10 mouse cellular contexts compared by ENCODE assay signal in genomic region chr14:73239857-73240256, GRCm38 (mm10). TPM values are rescaled to one million over a fixed set of nuclear protein-coding genes. Genes with fewer than 3 reads are reported as not detected.
A peak's percentile ranks its signal among the peaks of the same experiment; 100 is the strongest.
DNase-seq lines count a peak whose midpoint lies in the region; ATAC-seq and TF ChIP-seq lines count a peak whose summit lies in the region.
"Had no signal": no experiment of that assay in that cellular context is flagged by ENCODE, and none has a peak within 500 bp of the region (broad histone marks: within the 10 kb centered on the region; RNA-seq: fewer than 3 reads in every experiment).

No protein-coding gene starts in this region.

- no peaks in the 10 kb centered on the region for H3K36me3 ChIP-seq in forebrain, embryonic 14.5 days (ENCODE audit: control insufficient read depth, insufficient read depth, low read length)
- no peaks in the 10 kb centered on the region for H3K36me3 ChIP-seq in forebrain, embryonic 11.5 days (ENCODE audit: control insufficient read depth, insufficient read depth, low read length)
- 0 out of 2 replicates have a peak, but pooled peaks cover 8% of the 10 kb centered on the region for H3K36me3 ChIP-seq in kidney, postnatal 0 days (ENCODE audit: insufficient read depth, low read length)
- peaks cover 11% of the 10 kb centered on the region; the same call in 1 of the 2 replicates for H3K36me3 ChIP-seq in kidney, embryonic 15.5 days
- no peaks in the 10 kb centered on the region for H3K36me3 ChIP-seq in stomach, embryonic 14.5 days (ENCODE audit: control insufficient read depth, insufficient read depth, low read length)
- no peaks in the 10 kb centered on the region for H3K36me3 ChIP-seq in stomach, postnatal 0 days (ENCODE audit: control insufficient read depth, insufficient read depth, low read length)
- peaks cover 4% of the 10 kb centered on the region for H3K36me3 ChIP-seq in myocyte (ENCODE audit: control insufficient read depth, insufficient read depth)

- peak overlapping the region; percentile 48; the same call in 1 of the 2 replicates for H3K4me3 ChIP-seq in forebrain, embryonic 14.5 days (ENCODE audit: low read depth, low read length)
- no peak overlapping the region for H3K4me3 ChIP-seq in forebrain, embryonic 11.5 days (ENCODE audit: low read depth, low read length)
- peak overlapping the region; percentile 59; the same call in 1 of the 2 replicates for H3K4me3 ChIP-seq in kidney, postnatal 0 days (replicated peaks; ENCODE audit: low read depth, low read length)
- H3K4me3 ChIP-seq in kidney, embryonic 15.5 days (replicated peaks), result no peak overlapping the region
- peak overlapping the region; percentile 60; the same call in 1 of the 2 replicates for H3K4me3 ChIP-seq in stomach, embryonic 14.5 days (ENCODE audit: low read depth, low read length)
- H3K4me3 ChIP-seq in stomach, postnatal 0 days (ENCODE audit: low read depth, low read length), result no peak overlapping the region
- H3K4me3 ChIP-seq in myocyte, result peak overlapping the region; percentile 72

- H3K9ac ChIP-seq in forebrain, embryonic 14.5 days (ENCODE audit: low read length), result no peak overlapping the region
- H3K9ac ChIP-seq in forebrain, embryonic 11.5 days (ENCODE audit: low read length), result no peak overlapping the region
- H3K9ac ChIP-seq in kidney, postnatal 0 days (ENCODE audit: low read depth, low read length), result no peak overlapping the region
- H3K9ac ChIP-seq in kidney, embryonic 15.5 days, result no peak overlapping the region
- no peak overlapping the region for H3K9ac ChIP-seq in stomach, embryonic 14.5 days (replicated peaks; ENCODE audit: low read depth, low read length)
- H3K9ac ChIP-seq in stomach, postnatal 0 days (ENCODE audit: low read length), result no peak overlapping the region

- H3K27me3 ChIP-seq in forebrain, embryonic 14.5 days (replicated peaks; ENCODE audit: control insufficient read depth, insufficient read depth, low read length), result no peaks in the 10 kb centered on the region
- H3K27me3 ChIP-seq in forebrain, embryonic 11.5 days (ENCODE audit: control insufficient read depth, insufficient read depth, low read length), result no peaks in the 10 kb centered on the region
- H3K27me3 ChIP-seq in kidney, postnatal 0 days (ENCODE audit: insufficient read depth, low read length), result no peaks in the 10 kb centered on the region
- H3K27me3 ChIP-seq in kidney, embryonic 15.5 days, result no peaks in the 10 kb centered on the region
- H3K27me3 ChIP-seq in stomach, embryonic 14.5 days (ENCODE audit: control insufficient read depth, insufficient read depth, low read length), result no peaks in the 10 kb centered on the region
- no peaks in the 10 kb centered on the region for H3K27me3 ChIP-seq in stomach, postnatal 0 days (ENCODE audit: control insufficient read depth, insufficient read depth, low read length)
- H3K27me3 ChIP-seq in myocyte (ENCODE audit: control insufficient read depth, insufficient read depth, insufficient read length), result no peaks in the 10 kb centered on the region

- H3K79me2 ChIP-seq in myocyte (ENCODE audit: control insufficient read depth, insufficient read depth), result peaks cover 26% of the 10 kb centered on the region

- TF ChIP-seq EP300 in stomach, postnatal 0 days (optimal IDR thresholded peaks at IDR 0.05), result no peak

- DNase-seq in forebrain, embryonic 14.5 days (ENCODE audit: low spot score), result no peak
- no peak for DNase-seq in forebrain, embryonic 11.5 days (ENCODE audit: low spot score)
- DNase-seq in kidney, postnatal 0 days (ENCODE audit: low spot score), result peak; percentile 53
- DNase-seq in stomach, postnatal 0 days (ENCODE audit: low spot score), result no peak
- no peak for DNase-seq in urinary bladder, adult 2 months (ENCODE audit: low spot score)
- DNase-seq: cerebellum, postnatal 14 days; lung, postnatal 10 days had no signal

- no peak overlapping the region for H3K27ac ChIP-seq in forebrain, embryonic 14.5 days (ENCODE audit: low read depth, low read length)
- H3K27ac ChIP-seq in forebrain, embryonic 11.5 days (ENCODE audit: low read depth, low read length), result no peak overlapping the region
- H3K27ac ChIP-seq in kidney, postnatal 0 days, result no peak overlapping the region
- H3K27ac ChIP-seq in kidney, embryonic 15.5 days, result no peak overlapping the region
- H3K27ac ChIP-seq in stomach, embryonic 14.5 days (ENCODE audit: low read length), result no peak overlapping the region
- no peak overlapping the region for H3K27ac ChIP-seq in stomach, postnatal 0 days (replicated peaks)

- no peak for TF ChIP-seq CTCF in kidney, postnatal 0 days (IDR thresholded peaks at IDR 0.05; ENCODE audit: low read depth)
- no peak for TF ChIP-seq CTCF in stomach, postnatal 0 days (IDR thresholded peaks at IDR 0.05; ENCODE audit: low read depth)

- ATAC-seq in forebrain, embryonic 14.5 days, result no peak
- ATAC-seq in forebrain, embryonic 11.5 days (replicated peaks; ENCODE audit: low FRiP score), result no peak
- ATAC-seq in kidney, postnatal 0 days (replicated peaks; ENCODE audit: low FRiP score, low read depth), result no peak
- no peak for ATAC-seq in kidney, embryonic 15.5 days (replicated peaks; ENCODE audit: low FRiP score)
- no peak for ATAC-seq in stomach, embryonic 14.5 days (ENCODE audit: insufficient number of reproducible peaks, insufficient read depth, low FRiP score, low read depth)
- no peak for ATAC-seq in stomach, postnatal 0 days (ENCODE audit: low FRiP score, low TSS enrichment)

- H3K4me1 ChIP-seq in forebrain, embryonic 14.5 days (ENCODE audit: control insufficient read depth, insufficient read depth, low read length), result no peaks in the 10 kb centered on the region
- H3K4me1 ChIP-seq in forebrain, embryonic 11.5 days (replicated peaks; ENCODE audit: control insufficient read depth, insufficient read depth, low read length), result no peaks in the 10 kb centered on the region
- H3K4me1 ChIP-seq in kidney, postnatal 0 days (replicated peaks; ENCODE audit: insufficient read depth, low read length), result 0 out of 2 replicates have a peak, but pooled peaks cover under 1% of the 10 kb centered on the region
- peaks cover 8% of the 10 kb centered on the region; the same call in 1 of the 2 replicates for H3K4me1 ChIP-seq in kidney, embryonic 15.5 days
- H3K4me1 ChIP-seq in stomach, embryonic 14.5 days (ENCODE audit: control insufficient read depth, insufficient read depth, low read length), result peaks cover 1% of the 10 kb centered on the region; the same call in 1 of the 2 replicates
- no peaks in the 10 kb centered on the region; the same call in 1 of the 2 replicates for H3K4me1 ChIP-seq in stomach, postnatal 0 days (replicated peaks; ENCODE audit: control insufficient read depth, insufficient read depth)

- no peak for TF ChIP-seq POLR2A in myocyte (IDR thresholded peaks at IDR 0.05; ENCODE audit: insufficient read length, low read depth)

- peak overlapping the region; percentile 29; the same call in 1 of the 2 replicates for H3K4me2 ChIP-seq in forebrain, embryonic 14.5 days (ENCODE audit: low read length)
- no peak overlapping the region for H3K4me2 ChIP-seq in forebrain, embryonic 11.5 days (ENCODE audit: low read depth, low read length, severe bottlenecking)
- peak overlapping the region; percentile 31 for H3K4me2 ChIP-seq in kidney, postnatal 0 days (ENCODE audit: low read length)
- no peak overlapping the region; the same call in 1 of the 2 replicates for H3K4me2 ChIP-seq in kidney, embryonic 15.5 days
- H3K4me2 ChIP-seq in stomach, embryonic 14.5 days (replicated peaks; ENCODE audit: low read depth, low read length), result 0 out of 2 replicates have a peak overlapping the region, but pooled peaks have one; percentile 14
- no peak overlapping the region for H3K4me2 ChIP-seq in stomach, postnatal 0 days (replicated peaks; ENCODE audit: low read depth)
- H3K4me2 ChIP-seq in myocyte (ENCODE audit: low read depth), result peak overlapping the region; percentile 73

- no peak overlapping the region for H3ac ChIP-seq in myocyte (ENCODE audit: control insufficient read depth, insufficient read length)

- H3K9me3 ChIP-seq in forebrain, embryonic 14.5 days (replicated peaks; ENCODE audit: control insufficient read depth, low read length), result no peaks in the 10 kb centered on the region
- no peaks in the 10 kb centered on the region for H3K9me3 ChIP-seq in forebrain, embryonic 11.5 days (ENCODE audit: control insufficient read depth, low read length)
- no peaks in the 10 kb centered on the region for H3K9me3 ChIP-seq in kidney, postnatal 0 days (replicated peaks; ENCODE audit: low read length)
- no peaks in the 10 kb centered on the region for H3K9me3 ChIP-seq in kidney, embryonic 15.5 days (replicated peaks)
- no peaks in the 10 kb centered on the region for H3K9me3 ChIP-seq in stomach, embryonic 14.5 days (ENCODE audit: control insufficient read depth, low read depth, low read length)
- no peaks in the 10 kb centered on the region for H3K9me3 ChIP-seq in stomach, postnatal 0 days (ENCODE audit: control insufficient read depth, low read length)

- 38% methylated on average over 3 of the region's 3 CpGs for WGBS in forebrain, embryonic 14.5 days
- WGBS in forebrain, embryonic 11.5 days, result 54% methylated on average over 3 of the region's 3 CpGs
- 30% methylated on average over 3 of the region's 3 CpGs for WGBS in kidney, postnatal 0 days
- WGBS in kidney, embryonic 15.5 days, result 38% methylated on average over 3 of the region's 3 CpGs
- 24% methylated on average over 3 of the region's 3 CpGs for WGBS in stomach, embryonic 14.5 days
- 15% methylated on average over 3 of the region's 3 CpGs for WGBS in stomach, postnatal 0 days

TF ChIP-seq in myocyte, 11 proteins besides CTCF, POLR2A, EP300 and RAD21:
- TF ChIP-seq CEBPB (IDR thresholded peaks at IDR 0.05; ENCODE audit: insufficient read depth, poor library complexity, severe bottlenecking) (no peak), USF1 (IDR thresholded peaks at IDR 0.05; ENCODE audit: low read depth) (no peak), SRF (IDR thresholded peaks at IDR 0.05; ENCODE audit: control insufficient read depth, insufficient read length, low read depth) (no peak), MAX (IDR thresholded peaks at IDR 0.05; ENCODE audit: low read depth) (no peak), TCF3 (IDR thresholded peaks at IDR 0.05; ENCODE audit: insufficient read length, low read depth) (no peak), MYOD1 (IDR thresholded peaks at IDR 0.05; ENCODE audit: control insufficient read depth in 1 of 3, insufficient read length in 2 of 3, low read depth in 2 of 3) (no peak)

RNA-seq across cellular contexts. Expression of gene Lpar6, which starts 2.2 kb away (rescaled TPM):
- polyA plus RNA-seq in forebrain, embryonic 14.5 days (2014; fragmentation: Nextera tagmentation; extraction: Ambion mirVana), result 5.8 and 6.1 TPM in 2 replicates
- 14.2 and 16.5 TPM in 2 replicates for polyA plus RNA-seq in forebrain, embryonic 11.5 days (2014; fragmentation: Nextera tagmentation; extraction: Ambion mirVana)
- 15.5 and 15.9 TPM in 2 replicates for polyA plus RNA-seq in kidney, postnatal 0 days (2015; fragmentation: Nextera tagmentation; extraction: Ambion mirVana)
- 15.3 and 15.9 TPM in 2 replicates for polyA plus RNA-seq in kidney, embryonic 15.5 days (2015; fragmentation: Nextera tagmentation; extraction: Ambion mirVana)
- 15.5 and 16.3 TPM in 2 replicates for polyA plus RNA-seq in stomach, embryonic 14.5 days (2014; fragmentation: Nextera tagmentation; extraction: Ambion mirVana)
- polyA plus RNA-seq in stomach, postnatal 0 days (2015; fragmentation: Nextera tagmentation; extraction: Ambion mirVana), result 12.2 and 12.4 TPM in 2 replicates
- polyA plus RNA-seq in myocyte (2012; fragmentation: generic; extraction: Trizol), result 0.59 TPM
- 10.2 and 13.2 TPM in 2 replicates for polyA plus RNA-seq in urinary bladder, adult 2 months (2012; rRNA removed)

Comparison
In these comparisons a context has a peak if more than half of its experiments do, and no peak if none do; other contexts are left out.
1. H3K4me2 ChIP-seq: peak in forebrain, embryonic 14.5 days (single experiment), kidney, postnatal 0 days (single experiment), stomach, embryonic 14.5 days (single experiment) and myocyte (single experiment); none in forebrain, embryonic 11.5 days (single experiment), kidney, embryonic 15.5 days (single experiment) and stomach, postnatal 0 days (single experiment).
2. H3K4me3 ChIP-seq: peak in forebrain, embryonic 14.5 days (single experiment), kidney, postnatal 0 days (single experiment), stomach, embryonic 14.5 days (single experiment) and myocyte (single experiment); none in forebrain, embryonic 11.5 days (single experiment), kidney, embryonic 15.5 days (single experiment) and stomach, postnatal 0 days (single experiment).